Mouse (Mus musculus) cerebellum, postnatal 25 days (tissue): ENCODE results near the gene Rimkla.

ENCODE experiments used
- DNase-seq, 2 experiments: peaks; one replicate each; pipeline ENCODE4 v3.0.0; 2021; ENCODE audit warnings: mixed read lengths in 2 of 2

Rimkla gene

DNA sequence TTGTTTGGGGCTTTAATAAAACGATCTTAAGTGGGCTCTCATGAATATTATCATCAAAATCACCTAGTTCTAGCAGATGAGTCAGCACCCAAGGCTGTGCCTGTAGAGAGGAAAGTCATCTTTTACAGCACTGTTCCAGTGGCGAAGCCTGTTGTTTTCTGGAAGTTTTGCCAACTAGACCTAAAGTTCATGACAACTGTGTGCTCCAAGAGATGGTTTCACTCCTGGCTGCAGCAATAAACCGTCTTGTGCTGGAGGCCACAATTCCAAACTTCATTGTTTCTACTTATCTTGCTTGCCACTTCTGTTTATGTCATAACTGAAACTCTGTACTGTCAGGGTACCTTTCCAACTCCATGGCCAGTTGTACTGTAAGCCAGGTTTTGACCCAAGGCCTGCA, 75.2 kb downstream of the Rimkla start:
- DNase-seq: no peak
